Mouse (Mus musculus) heart, postnatal 25 days (tissue): Measurements from ENCODE around the gene Gm28051. TPM values are rescaled to one million over a fixed set of nuclear protein-coding genes. Genes with fewer than 3 reads are reported as not detected.

ENCODE experiments used
- DNase-seq: peaks from one replicate; pipeline ENCODE4 v3.0.0; 2022; ENCODE audit warnings: low spot score
- intact Hi-C: fragments of 180-260 bp; cut with DNase I; formaldehyde crosslinking; loops from one replicate; pipeline ENCODE4 v1.15.1; 2025
- total RNA-seq, 2 experiments: library from RNA; stranded (reverse); gene quantifications; 2 replicates each; pipeline ENCODE4 v1.2.3; 2021

Gene Gm28051
- not detected for total RNA-seq

DNA sequence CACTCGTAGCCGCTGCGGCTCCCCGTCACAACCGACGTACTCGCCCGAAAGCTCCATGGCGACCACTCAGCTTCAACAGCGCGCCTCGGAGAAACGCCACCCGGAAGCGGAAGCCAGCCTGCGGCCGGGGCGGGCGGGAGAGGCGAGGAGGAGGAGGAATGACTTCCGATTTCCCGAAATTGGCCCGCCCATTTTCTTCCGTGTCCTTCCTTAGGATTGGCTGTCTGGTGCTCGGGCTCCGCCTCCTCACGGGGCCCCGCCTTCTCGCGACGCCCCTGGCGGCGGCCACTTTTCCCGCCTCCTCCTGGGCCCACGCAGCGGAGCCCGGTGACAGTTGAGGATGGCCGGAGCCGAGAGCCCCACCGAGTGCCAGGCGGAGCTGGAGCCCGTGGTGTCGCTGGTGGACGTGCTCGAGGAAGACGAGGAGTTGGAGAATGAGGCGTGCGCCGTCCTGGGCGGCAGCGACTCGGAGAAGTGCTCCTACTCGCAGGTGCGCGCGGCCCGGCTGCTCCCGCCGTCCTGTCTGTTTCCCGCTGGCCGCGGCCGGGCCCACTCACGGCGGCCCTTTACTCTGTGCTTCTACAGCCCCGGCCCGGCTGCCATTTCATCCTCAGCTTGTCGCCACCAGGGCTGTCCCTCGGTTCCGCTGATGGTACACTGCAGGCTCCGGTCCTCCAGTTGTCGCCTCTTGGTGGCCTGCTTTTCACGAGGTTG, at the start of gene Gm28051, which contains the start of the genes Gon7 and Ubr7:
TSS of gene Gm28051 (minus strand) at position 77 of the 714 bp plus-strand sequence.
TSS of gene Gon7 (minus strand) at position 115 of the 714 bp plus-strand sequence.
TSS of gene Ubr7 (plus strand) at position 279 of the 714 bp plus-strand sequence.
- intact Hi-C loops = loop anchor here (2.0 kb wide), 2 partner anchors 15 to 121 kb away; partner anchors contain the start of genes Btbd7, Moap1 and Tmem251
- peak; percentile 94 for DNase-seq

DNA sequence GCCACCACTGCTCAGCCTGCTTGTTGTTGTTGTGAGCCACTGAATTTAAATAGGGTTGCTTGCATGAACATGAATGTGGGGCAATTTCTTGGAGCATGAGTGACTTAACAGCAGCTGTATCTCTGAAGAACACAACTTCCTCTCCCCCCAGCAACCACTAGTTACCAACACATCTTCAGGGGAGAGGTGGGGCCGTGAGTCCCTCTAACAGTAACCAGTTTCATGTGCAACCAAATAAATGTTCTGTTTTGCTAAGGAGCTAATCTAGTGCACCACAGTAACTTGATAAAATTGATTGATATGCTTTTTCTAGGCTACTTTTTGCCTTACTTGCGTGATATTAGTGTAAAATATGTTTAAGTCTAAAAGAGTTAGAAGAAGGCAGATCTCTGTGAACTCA, 42.0 kb upstream of the Gm28051 start:
- intact Hi-C loops = no loop called here
- DNase-seq = no peak

DNA sequence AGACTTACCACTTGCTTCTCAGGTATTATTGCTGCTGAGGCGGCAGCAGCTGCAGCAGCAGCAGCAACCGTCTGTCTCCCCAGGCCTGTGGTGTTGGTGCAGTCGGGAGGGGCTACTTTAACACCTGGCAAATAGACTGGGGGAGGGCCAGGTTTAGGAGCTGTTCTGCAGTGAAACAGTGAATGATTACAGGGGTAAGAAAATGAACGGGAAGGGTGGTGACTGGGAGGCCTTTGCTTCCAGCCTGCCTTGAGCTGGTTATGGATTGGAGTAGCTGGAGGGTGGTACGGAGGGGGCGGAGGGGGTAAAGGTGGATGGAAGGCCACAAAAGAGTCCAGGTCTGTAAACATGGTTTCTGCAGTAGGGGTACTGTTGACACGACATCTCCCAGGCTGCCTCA, 30.4 kb upstream of the Gm28051 start:
- intact Hi-C loops = no loop called here
- DNase-seq = no peak

DNA sequence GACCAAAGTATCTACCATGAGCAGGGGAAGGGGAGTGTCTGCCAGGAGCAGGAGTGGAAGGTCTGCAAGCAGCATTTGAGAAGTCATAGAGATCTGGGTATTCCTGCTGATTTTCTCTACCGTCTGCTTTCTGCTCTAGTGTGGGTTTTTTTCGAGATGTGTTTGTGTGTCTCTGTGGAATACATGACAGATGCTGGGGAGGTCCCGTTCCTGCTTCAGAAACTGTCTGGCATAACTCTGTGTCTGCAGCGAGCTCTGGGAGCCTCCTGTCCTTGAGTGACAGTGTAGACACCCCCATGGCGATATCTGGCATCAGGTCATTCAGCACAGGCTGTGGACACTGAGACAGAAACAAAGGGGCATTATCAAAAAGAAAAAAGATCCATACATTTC, 28.0 kb upstream of the Gm28051 start:
- intact Hi-C loops = no loop called here
- no peak for DNase-seq

DNA sequence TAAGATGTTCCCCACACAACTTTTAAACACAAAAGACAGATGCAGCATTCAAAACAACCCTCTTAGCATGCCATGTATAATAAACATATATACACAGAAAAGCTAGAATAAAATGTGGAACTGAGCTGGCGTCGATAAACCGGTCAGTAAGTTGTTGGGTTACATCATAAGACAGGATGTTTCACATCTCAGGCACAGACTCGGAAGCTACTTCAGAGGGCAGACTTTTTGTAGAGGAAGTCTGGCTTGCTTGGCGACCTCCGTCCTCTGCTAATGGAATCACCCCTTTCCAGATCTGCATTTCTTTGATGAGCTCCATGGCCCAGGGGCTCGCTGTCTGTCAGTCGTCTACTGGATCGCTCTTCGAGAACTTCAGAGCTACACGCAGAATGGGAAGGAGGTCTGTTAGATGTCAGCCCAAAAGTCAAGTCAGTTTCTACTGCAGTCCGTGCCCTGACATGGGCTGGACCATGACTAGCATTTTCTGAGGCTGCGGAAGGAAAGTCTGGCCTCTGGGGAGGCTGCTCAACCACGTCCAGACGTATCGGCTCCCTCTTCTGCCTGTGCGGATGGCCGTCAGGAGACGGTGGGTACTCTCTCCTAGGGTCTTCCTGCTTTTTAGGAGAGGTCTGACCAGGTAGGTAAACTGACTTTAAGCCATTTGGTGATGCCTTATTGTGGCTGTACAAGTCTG, 27.5 kb upstream of the Gm28051 start:
- DNase-seq = no peak
- intact Hi-C loops = no loop called here

DNA sequence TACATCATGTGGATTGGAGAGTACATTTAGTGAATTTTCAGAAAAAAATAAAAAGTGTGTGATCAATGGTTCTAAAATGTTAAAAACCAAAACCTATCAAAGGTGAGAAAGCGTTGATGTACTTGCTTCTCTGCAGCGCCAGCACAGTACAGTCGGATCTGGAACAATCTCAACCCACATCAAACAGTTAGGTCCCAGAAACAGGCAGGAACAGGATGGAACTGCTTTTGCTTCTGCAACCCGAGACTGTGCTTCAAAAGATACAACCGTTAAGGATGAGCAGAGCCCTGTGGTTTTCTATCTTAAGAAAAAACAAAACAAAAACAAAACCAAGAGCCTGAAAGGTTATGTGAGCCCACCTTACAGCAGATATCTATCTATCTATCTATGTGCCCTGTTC, 25.3 kb upstream of the Gm28051 start:
- intact Hi-C loops = no loop called here
- DNase-seq = no peak

DNA sequence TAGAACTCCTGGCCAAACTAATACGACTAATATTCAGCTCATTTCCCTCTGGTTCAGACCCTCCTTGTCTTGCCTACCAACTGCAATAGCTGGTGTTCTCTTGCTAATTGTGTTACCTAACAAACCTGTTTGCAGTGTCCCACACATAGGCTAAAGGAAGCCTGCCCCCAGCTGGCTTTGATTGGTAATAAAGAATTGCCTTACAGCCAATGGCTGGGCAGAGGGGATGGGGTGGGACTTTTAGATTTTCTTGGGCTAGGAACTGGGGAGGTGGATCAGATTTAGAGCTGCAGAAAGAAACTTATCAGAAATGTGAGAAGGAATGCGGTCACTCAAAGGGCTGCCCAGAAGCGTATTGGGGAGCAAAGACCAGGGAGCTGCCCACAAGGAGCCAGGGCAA, 21.9 kb upstream of the Gm28051 start:
- DNase-seq = no peak
- intact Hi-C loops = no loop called here

DNA sequence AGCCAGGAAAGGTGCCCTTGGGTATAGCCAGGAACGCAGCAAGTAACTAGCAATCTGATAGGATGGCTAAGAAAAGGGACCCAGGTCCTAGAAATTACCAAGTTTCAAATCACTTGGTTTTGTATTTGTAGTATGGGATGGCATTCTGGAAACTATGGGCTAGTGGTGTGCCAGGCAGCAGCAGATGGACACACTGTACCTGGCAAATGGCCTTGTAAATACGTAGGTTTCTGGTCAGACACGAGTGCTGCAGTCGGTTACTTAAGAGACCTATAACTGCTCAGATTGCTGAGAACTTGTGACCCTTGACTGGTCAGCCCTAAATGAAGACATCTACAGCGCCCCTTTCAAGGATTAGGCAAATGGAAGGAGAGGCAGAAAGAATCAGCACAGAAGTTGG, 20.6 kb upstream of the Gm28051 start:
- no peak for DNase-seq
- intact Hi-C loops = no loop called here

DNA sequence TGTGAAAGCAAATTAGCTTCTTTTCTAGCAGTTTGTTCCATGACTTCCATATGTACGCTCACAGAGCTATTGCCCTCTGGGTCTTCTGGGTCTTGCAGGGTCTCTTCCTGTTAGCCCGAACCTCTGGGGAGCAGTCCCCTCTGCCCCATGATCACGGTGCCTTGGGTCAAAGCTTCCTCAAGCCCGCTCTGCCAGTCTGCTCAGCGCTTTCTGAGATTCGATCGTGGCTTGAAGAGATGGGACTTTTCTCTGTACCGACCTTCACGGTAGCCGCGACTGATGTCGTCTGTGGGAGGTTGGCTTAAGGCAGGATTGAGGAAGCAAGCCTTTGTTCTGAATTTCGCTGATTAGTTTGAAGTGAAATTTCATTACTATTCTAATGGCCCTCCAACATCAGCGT, 18.5 kb upstream of the Gm28051 start:
- intact Hi-C loops = no loop called here

DNA sequence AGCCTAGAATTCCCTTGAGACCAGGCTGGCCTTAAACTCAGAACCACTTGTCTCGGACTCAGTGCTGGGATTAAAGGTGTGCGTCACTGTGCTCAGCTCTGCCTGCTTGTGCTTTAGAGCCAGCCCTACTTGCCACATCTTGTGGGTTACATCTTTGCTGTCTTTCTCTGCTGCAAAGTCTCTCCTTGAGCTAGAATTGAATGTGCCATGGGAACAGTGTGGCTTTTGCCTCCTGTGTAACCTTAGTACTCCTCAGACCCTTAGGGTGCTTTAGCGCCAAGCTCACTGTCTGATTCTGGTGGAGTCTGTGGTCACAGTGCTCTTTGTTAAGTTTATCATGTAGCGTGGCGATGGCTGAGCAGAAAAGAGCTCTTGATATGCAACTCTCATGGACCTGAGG, 15.1 kb upstream of the Gm28051 start:
- no peak for DNase-seq
- intact Hi-C loops = no loop called here

More for the DNA sequence above, 18.5 kb upstream of the Gm28051 start:
- DNase-seq = no peak

DNA sequence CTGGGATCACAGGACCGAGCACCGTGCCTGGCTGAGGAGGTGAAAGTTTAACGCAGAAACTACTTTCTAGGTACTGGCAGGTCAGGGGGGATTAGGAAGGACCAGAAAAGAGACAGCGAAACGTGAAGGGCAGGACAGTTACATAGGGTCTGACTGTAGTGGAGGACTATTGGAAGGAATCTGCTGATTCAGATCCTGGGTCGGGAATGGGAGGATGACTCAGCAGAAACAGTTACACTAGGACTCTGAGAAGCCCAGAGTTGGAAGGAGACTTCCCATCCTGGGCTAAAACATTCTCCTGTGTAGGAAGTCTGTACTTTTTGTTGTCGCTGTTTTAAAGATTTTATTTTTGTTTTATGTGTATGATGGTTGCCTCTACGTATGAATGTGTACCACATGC, 14.0 kb upstream of the Gm28051 start:
- intact Hi-C loops = no loop called here
- DNase-seq = no peak

DNA sequence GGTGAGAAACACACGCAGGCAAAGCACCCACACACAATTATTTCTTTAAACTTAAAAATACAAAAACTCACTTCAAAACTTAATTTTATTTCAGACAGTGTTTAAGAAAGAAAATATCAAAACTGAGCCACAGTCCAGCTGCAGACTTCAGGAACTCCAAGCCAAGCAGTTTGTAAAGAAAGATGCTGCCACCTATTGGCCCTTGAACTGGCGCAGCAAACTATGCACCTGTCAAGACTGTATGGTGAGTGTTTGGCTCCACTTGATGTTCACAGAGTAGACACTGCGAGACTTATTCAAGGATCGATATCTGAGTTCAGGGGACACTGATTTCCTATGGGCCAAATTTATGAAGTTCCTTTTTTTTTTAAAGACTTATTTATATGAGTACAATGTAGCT, 11.4 kb upstream of the Gm28051 start:
- DNase-seq = no peak
- intact Hi-C loops = no loop called here

DNA sequence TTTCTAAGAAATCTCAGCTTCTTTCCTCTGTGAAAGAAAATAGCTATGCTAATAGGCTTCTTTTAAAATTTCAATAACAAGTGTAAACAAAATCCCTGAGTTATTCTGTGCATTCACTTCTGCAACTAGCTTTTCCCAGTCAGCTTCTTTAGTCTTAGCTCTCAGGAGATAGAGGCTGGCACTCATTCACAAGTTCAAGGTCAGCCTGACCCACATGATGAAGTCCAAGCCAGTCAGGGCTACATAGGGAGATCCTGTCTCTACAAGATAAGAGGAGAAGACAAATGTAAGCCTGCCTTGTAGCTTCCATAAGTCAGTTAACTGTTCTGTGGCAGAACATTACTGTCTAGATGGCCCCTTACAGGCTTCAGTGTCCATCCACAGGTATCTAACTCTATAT, 6.1 kb upstream of the Gm28051 start:
- intact Hi-C loops = no loop called here
- DNase-seq = no peak

DNA sequence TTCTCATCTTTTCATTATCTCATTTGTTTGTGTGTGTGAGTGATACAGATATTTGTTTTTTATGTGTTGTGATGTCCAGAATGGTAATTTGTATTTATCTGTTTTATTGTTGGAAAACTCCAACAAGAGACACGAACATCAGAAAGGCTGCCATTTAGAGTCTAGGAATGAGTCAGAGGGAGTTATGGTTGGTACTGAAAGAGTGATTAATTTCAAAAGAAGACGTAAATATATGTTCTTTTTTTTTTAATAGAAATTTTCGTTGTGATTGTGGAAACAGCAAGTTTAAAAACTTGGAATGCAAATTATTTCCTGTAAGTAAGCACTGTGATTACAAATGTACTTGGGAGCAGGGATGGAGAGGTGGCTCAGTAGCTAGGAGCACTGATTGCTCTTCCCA, 4.1 kb upstream of the Gm28051 start:
- DNase-seq = no peak
- intact Hi-C loops = no loop called here

DNA sequence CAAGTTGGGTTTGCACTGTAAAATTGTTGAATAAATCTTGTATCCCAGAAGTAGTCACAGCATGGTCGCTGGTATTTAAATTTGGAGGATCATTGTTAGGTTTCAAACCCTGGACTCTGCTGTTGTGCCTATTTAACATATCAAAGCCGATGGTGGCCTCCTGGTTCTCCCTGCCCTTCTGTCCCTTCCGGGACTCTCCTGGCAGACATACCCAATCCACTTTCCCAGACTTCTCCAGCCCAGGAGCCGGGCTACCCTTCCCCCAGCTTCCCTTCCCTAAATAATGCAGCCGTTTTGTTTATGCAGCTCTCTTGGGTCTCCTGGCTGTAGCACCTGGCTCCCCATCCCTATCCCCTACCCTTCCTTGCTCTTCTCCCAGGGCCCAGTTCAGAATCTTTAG, 1.4 kb upstream of the Gm28051 start:
- no peak for DNase-seq
- intact Hi-C loops = loop anchor here (2.0 kb wide), 1 partner anchor 120 kb away; the partner anchor contains the start of gene Btbd7

DNA sequence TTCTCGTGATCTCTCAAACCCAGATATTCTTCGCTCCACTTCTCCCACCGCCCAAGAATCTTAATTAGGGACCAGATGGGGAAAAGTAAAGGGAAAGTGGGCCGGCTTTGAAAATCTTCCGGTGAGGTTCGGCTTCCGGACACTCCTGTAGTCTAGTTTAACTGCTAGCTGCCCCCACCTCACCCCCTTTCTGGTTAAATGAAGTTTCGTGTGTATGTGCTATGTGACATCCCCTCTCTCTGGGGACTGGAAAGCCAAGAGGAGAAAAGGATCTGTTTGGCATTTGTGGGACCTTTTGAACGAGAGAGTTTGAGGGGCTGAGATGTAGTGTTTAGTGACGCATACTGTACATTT, 815 bp upstream of the Gm28051 start, which contains the start of gene Gm20604:
TSS of gene Gm20604 (minus strand) at position 270 of the 354 bp plus-strand sequence.
- DNase-seq = no peak
- intact Hi-C loops = loop anchor here (2.0 kb wide), 1 partner anchor 120 kb away; the partner anchor contains the start of gene Btbd7

DNA sequence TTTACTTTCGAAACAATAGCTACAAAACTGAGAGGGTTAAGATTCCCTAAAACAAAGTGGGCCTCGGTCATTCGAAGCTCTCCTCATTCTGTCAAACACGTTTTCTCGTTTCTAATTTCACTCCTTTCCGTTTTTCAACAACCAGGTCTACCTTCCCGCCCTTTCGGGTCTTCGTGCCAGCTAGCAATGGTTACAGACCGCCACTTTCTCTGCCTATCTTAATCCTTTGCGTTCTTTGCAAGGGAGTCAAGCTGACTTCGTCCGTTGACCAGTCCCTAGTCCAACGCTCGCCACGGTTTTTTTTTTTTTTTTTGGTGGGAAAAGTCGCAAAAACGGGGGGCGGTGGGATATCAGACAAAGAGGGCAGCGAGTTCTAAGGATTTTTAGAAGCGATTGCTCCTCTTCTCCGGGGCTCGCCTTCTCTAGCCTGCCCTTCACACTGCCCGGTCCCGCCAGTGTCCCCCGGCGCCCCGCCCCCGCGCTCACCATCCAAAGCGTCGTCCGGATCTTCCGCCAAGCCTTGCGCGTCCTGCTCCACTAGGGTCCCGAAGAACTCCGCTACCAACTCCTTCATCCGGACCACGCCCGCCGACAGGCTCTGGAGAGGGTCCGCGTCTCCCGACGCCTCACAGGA, 393 bp downstream of the Gm28051 start:
- no peak for DNase-seq
- intact Hi-C loops = loop anchor here (2.0 kb wide), 1 partner anchor 14 kb away; the partner anchor contains the start of genes Moap1 and Tmem251

DNA sequence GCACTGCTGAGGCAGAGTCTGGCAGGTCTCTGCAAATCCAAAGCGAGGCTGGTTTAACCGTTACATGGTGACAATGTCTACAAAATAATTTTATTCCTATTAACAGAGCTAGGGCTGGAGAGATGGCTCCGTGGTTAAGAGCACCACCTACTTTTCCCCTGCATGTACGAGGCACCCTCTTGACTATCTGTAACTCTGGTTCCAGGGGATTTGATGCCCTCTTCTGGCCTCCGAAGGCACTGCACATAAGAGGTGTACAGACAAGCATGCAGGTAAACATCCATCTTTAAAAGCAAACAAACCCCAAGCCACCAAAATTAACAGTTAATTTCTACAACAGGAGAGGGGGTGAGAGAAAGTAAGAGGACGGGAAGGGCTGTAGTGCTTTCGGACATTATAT, 1.3 kb downstream of the Gm28051 start:
- no peak for DNase-seq

DNA sequence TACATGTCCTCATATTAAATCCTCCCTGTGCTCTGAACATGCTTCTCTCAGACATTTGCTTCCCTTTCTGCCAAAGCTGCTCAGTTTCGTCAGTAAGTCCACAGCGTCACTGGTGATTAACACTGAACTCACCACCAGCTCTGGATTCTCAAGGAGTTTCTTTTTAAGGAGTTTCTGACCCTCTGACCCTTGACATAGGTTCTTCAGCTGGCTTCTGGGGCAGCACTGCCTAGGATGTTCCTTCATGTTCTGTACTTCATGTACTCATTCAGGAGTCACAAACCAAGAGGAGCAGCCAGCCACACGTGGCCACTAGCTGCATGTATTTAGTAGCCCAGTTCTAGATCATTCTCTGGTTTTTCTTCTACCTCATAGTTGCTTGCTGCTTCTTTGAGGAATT, 9.3 kb downstream of the Gm28051 start:
- intact Hi-C loops = no loop called here
- DNase-seq = no peak

More for the DNA sequence above, 1.3 kb downstream of the Gm28051 start:
- intact Hi-C loops = loop anchor here (2.0 kb wide), 1 partner anchor 14 kb away; the partner anchor contains the start of genes Moap1 and Tmem251

DNA sequence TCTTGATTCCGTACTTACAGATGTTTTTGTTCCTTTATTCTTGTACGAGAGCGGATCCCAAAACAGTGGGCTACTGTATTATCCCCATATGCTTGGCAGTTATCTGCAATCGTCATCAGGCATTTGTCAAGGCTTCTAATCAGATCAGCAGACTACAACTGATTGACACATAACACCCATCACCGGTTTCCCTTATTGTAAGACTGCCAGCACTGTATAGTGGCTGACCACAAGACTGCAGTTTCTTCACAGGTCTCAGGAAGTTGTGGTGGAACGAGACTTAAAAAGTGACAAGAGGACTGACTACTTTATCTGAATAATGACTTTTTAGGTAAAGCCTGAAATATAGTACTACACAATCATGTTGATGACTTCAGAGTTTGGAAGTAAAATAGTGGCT, 12.7 kb downstream of the Gm28051 start:
- intact Hi-C loops = loop anchor here (5.0 kb wide), 1 partner anchor 132 kb away; the partner anchor contains the start of gene Btbd7
- DNase-seq = no peak
